Mouse (Mus musculus) midbrain, embryonic 11.5 days (tissue): Measurements from ENCODE around the gene Wdr95. TPM values are rescaled to one million over a fixed set of nuclear protein-coding genes. Genes with fewer than 3 reads are reported as not detected.

Experiments used
- ATAC-seq: fragments of 200-750 bp; cut with Nextera tagmentation; 2 replicates; pipeline ENCODE4 v1.8.0; 2017; ENCODE audit warnings: moderate TSS enrichment, moderate library complexity; ENCODE audit not compliant: low FRiP score
- DNase-seq: peaks from one replicate; pipeline ENCODE4 v3.0.0; 2015; ENCODE audit warnings: low spot score; ENCODE audit errors: missing footprints
- H3K27ac ChIP-seq: fragments of 300-500 bp; sonication (generic); 2 replicates; pipeline ENCODE4 v1.5.1; 2014; ENCODE audit warnings: low read depth, low read length
- H3K27me3 ChIP-seq: fragments of 300-500 bp; sonication (generic); 2 replicates; pipeline ENCODE4 v1.6.1; 2014; ENCODE audit warnings: mild to moderate bottlenecking, low read length, moderate library complexity, mixed read lengths; ENCODE audit not compliant: control insufficient read depth, insufficient read depth
- H3K36me3 ChIP-seq: fragments of 300-500 bp; sonication (generic); 2 replicates; pipeline ENCODE4 v1.6.1; 2014; ENCODE audit warnings: mild to moderate bottlenecking, low read length, moderate library complexity, mixed read lengths; ENCODE audit not compliant: control insufficient read depth, insufficient read depth
- H3K4me1 ChIP-seq: fragments of 300-500 bp; sonication (generic); 2 replicates; pipeline ENCODE4 v1.6.1; 2014; ENCODE audit warnings: low read length; ENCODE audit not compliant: control insufficient read depth, insufficient read depth
- H3K4me2 ChIP-seq: fragments of 300-500 bp; sonication (generic); 2 replicates; pipeline ENCODE4 v1.6.1; 2014; ENCODE audit warnings: mild to moderate bottlenecking, moderate library complexity
- H3K4me3 ChIP-seq: fragments of 300-500 bp; sonication (generic); 2 replicates; pipeline ENCODE4 v1.5.1; 2014; ENCODE audit warnings: low read depth, low read length
- H3K9ac ChIP-seq: fragments of 300-500 bp; sonication (generic); 2 replicates; pipeline ENCODE4 v1.6.1; 2014; ENCODE audit warnings: low read length
- H3K9me3 ChIP-seq: fragments of 300-500 bp; sonication (generic); 2 replicates; pipeline ENCODE4 v1.6.1; 2016; ENCODE audit warnings: low read length; ENCODE audit not compliant: control insufficient read depth
- WGBS: fragments of 180-500 bp; shearing (Covaris S2); extraction: QIAGEN DNeasy Blood & Tissue Kit; methylation state at CpG from one replicate; pipeline ENCODE4 v1.1.7; 2014; 5-methylcytosine and 5-hydroxymethylcytosine counted together
- polyA plus RNA-seq: library from polyadenylated mRNA; unstranded; fragments of >200 nt; fragmentation: Nextera tagmentation; extraction: Ambion mirVana; gene quantifications from 2 replicates; pipeline ENCODE4 v1.2.1, GENCODE M21; 2014

Gene Wdr95
- polyA plus RNA-seq, 1 experiment from 2014 or later, result 0.08 TPM

DNA sequence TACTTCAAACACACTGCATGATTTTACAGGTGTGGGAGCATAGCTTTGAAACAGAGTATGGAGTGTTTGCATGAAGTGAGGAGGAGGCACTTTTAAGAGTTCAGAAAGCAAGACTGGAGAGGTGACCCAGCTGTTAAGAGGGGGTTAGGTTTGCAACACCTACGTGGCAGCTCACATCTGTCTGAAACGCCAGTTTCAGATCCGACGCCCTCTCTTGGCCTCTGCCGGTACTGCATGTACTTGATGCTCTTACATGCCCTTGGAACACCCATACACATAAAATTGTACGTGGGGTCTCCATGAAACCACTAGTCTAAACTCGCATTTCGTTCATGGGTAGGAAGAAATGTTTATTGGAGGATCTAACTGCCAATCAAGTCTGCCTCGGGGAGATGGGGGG, 24.3 kb downstream of the Wdr95 start:
- WGBS, result 47% methylated on average over 9 of the region's 9 CpGs
- no peaks in the 10 kb centered on the region for H3K4me1 ChIP-seq
- no peak for ATAC-seq

DNA sequence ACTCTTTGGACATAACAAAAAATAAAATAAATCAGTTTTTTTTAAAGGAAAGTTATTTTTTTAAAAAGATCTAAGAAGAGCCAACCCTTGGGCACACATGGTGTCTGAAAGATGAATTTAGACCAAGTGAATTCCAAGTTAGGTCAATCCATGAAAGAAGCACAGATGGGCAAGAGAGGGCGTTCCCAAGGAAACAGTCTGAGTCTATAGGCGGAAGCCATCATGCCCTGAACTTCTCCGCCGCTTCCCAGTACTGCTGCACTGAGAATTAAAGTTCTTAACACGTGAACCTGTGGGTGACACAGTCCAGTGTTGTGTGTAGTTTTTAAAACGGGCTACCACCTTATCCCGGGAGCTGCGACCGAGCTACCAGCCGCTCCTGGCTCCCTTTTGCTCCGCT, 24.9 kb downstream of the Wdr95 start:
- Histone ChIP-seq H3K9me3 (no peaks in the 10 kb centered on the region), H3K4me1 (no peaks in the 10 kb centered on the region), H3K4me3 (no peak overlapping the region), H3K36me3 (no peaks in the 10 kb centered on the region), H3K9ac (no peak overlapping the region), H3K27ac (no peak overlapping the region), H3K27me3 (no peaks in the 10 kb centered on the region), H3K4me2 (no peak overlapping the region)
- ATAC-seq (no peak), DNase-seq (no peak)
- WGBS, result 93% methylated on average over 11 of the region's 11 CpGs

More for the DNA sequence above, 24.3 kb downstream of the Wdr95 start:
- no peak overlapping the region for H3K27ac ChIP-seq
- H3K4me3 ChIP-seq, result no peak overlapping the region
- H3K36me3 ChIP-seq, result no peaks in the 10 kb centered on the region
- H3K4me2 ChIP-seq, result no peak overlapping the region
- H3K9me3 ChIP-seq, result no peaks in the 10 kb centered on the region
- DNase-seq, result peak; percentile 82
- H3K9ac ChIP-seq, result no peak overlapping the region
- no peaks in the 10 kb centered on the region for H3K27me3 ChIP-seq

DNA sequence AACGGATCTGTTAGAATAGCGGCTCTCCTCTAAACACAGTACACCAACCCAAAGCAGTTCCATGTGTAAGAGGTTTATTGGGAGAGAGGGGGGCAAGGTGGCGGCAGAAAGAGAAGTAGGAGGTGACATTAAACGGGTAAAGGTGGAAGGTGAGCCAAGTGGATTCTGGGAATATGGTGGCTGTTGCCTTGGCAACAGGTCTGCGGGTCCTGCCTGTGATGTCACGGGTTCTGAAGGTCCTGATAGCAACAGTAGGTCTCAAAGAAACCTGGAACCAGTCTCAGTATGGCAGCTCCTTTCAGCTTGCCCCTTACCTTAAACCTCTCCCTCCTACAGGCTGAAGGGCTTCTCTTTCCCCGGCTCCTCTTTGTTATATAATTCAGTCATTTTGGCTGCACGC, 25.9 kb downstream of the Wdr95 start:
- DNase-seq (peak; percentile 35), ATAC-seq (no peak)
- H3K36me3 ChIP-seq, result no peaks in the 10 kb centered on the region
- no peak overlapping the region for H3K27ac ChIP-seq
- H3K27me3 ChIP-seq, result no peaks in the 10 kb centered on the region
- H3K4me2 ChIP-seq, result no peak overlapping the region
- H3K9ac ChIP-seq, result no peak overlapping the region
- 89% methylated on average over 8 of the region's 8 CpGs for WGBS
- no peaks in the 10 kb centered on the region for H3K9me3 ChIP-seq
- no peak overlapping the region for H3K4me3 ChIP-seq
- H3K4me1 ChIP-seq, result no peaks in the 10 kb centered on the region

DNA sequence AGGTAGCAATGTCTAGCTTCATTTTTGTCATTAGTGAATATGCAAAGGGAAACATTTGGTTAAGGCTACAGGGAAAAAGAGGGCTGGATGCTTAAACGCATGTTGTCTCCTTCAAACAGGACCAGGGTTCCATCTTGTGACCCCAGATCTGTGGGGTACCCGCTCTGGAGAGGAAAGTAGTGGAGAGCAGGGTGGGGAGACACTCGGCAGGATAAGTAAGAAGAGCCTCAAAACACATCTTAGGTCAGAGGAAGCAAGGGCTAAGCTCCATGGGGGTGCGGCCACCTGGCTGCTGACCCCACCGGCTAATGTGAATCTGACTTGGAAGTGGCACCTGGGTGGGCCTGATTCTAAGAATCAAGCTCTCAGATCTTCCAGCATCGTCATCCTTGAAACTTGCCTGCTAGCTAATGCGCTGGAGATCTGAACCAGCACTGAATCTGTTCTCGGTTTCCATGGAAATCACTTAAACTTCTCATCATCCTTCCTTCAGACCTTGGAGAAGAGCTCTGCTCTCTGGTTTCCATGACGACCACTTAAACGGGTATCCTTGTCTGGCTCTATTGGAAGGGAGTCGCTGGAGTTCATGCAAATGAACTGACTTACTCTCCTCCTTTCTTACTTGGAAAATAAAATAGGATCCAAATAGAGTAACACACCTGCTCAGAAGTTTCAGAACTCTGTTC, 32.6 kb downstream of the Wdr95 start:
- ATAC-seq, result peak; percentile 72; the same call in 1 of the 2 replicates

DNA sequence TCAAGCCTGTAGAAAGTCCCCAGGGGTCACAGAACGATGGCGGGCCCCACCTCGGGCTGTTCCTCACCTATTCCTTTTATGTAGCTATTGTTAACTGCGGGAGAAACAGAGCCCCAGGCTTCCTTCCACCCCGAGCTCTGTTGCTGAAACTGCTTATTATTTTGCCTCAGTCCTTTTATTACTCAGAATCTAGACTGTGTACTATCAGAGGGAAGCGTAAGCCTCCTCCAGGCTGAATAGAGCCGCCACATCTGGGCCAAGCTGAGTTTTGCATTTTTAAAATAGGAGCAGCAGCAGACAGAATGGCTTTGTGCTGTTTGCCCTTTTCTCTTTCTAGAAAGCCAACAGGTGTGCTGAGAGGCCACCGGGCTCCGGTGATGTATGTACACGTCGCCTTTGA, 37.5 kb downstream of the Wdr95 start:
- 48% methylated on average over 11 of the region's 11 CpGs for WGBS

More for the DNA sequence above, 32.6 kb downstream of the Wdr95 start:
- H3K9me3 ChIP-seq, result no peaks in the 10 kb centered on the region
- peaks cover 10% of the 10 kb centered on the region; the same call in 1 of the 2 replicates for H3K4me1 ChIP-seq
- H3K27ac ChIP-seq, result no peak overlapping the region
- no peak overlapping the region for H3K4me2 ChIP-seq
- 33% methylated on average over 11 of the region's 11 CpGs for WGBS
- no peak overlapping the region for H3K9ac ChIP-seq
- no peaks in the 10 kb centered on the region for H3K27me3 ChIP-seq
- no peak overlapping the region for H3K4me3 ChIP-seq
- DNase-seq, result peak; percentile 81
- no peaks in the 10 kb centered on the region for H3K36me3 ChIP-seq

DNA sequence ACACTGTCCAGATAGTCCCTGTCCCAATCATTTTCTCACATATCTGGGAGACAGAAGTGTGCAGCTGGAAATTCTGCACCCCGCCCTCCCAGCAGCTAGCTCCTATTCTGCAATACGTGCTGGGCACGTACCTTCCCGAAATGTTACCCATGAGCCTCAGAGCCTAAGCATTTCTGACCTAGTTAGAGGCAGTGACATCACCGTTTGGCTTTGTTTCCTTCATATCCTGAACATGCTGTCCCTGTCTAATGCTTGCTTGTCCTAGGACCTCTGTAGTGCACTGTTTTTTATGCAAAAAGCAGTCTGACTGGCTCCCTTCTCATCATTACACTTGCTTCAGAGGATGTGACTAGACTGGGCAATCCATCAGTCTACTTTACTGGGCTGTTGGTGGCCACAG, 38.5 kb downstream of the Wdr95 start:
- no peaks in the 10 kb centered on the region; the same call in 1 of the 2 replicates for H3K4me1 ChIP-seq
- H3K4me2 ChIP-seq, result no peak overlapping the region
- no peak overlapping the region for H3K9ac ChIP-seq
- WGBS, result 85% methylated on average over 5 of the region's 5 CpGs
- no peaks in the 10 kb centered on the region for H3K27me3 ChIP-seq
- no peak for DNase-seq
- H3K9me3 ChIP-seq, result no peaks in the 10 kb centered on the region
- no peak overlapping the region for H3K27ac ChIP-seq
- no peak for ATAC-seq
- H3K36me3 ChIP-seq, result no peaks in the 10 kb centered on the region
- H3K4me3 ChIP-seq, result no peak overlapping the region

More for the DNA sequence above, 37.5 kb downstream of the Wdr95 start:
- no peaks in the 10 kb centered on the region for H3K36me3 ChIP-seq
- H3K4me1 ChIP-seq, result peaks cover 6% of the 10 kb centered on the region; the same call in 1 of the 2 replicates
- H3K27me3 ChIP-seq, result no peaks in the 10 kb centered on the region
- H3K9ac ChIP-seq, result no peak overlapping the region
- H3K27ac ChIP-seq, result no peak overlapping the region
- DNase-seq (peak; percentile 81), ATAC-seq (no peak)
- no peaks in the 10 kb centered on the region for H3K9me3 ChIP-seq
- no peak overlapping the region for H3K4me3 ChIP-seq
- H3K4me2 ChIP-seq, result no peak overlapping the region

DNA sequence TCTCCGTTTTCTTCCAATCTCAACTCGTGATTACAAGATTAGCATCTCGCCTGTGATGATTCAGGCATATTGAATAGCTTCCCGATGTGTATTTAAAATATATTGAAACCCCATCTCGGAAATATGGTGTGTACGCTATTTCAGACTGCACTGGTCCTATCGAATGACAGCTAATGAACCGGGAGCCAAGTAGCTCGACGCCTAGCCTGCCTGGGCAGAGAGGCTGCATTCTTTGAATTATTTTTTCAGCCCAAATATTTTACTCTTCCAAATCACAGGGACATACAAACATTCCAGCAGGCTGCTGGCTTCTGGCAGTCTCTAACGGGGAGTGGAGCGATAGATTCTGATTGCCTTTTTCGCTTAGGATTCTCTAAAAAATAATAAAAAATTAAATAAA, 40.5 kb downstream of the Wdr95 start:
- no peaks in the 10 kb centered on the region; the same call in 1 of the 2 replicates for H3K4me1 ChIP-seq
- WGBS, result 83% methylated on average over 13 of the region's 13 CpGs
- no peak overlapping the region for H3K27ac ChIP-seq
- DNase-seq (no peak), ATAC-seq (no peak)
- H3K27me3 ChIP-seq, result no peaks in the 10 kb centered on the region
- H3K4me2 ChIP-seq, result no peak overlapping the region
- no peaks in the 10 kb centered on the region for H3K36me3 ChIP-seq
- no peaks in the 10 kb centered on the region for H3K9me3 ChIP-seq
- no peak overlapping the region for H3K4me3 ChIP-seq
- H3K9ac ChIP-seq, result no peak overlapping the region

DNA sequence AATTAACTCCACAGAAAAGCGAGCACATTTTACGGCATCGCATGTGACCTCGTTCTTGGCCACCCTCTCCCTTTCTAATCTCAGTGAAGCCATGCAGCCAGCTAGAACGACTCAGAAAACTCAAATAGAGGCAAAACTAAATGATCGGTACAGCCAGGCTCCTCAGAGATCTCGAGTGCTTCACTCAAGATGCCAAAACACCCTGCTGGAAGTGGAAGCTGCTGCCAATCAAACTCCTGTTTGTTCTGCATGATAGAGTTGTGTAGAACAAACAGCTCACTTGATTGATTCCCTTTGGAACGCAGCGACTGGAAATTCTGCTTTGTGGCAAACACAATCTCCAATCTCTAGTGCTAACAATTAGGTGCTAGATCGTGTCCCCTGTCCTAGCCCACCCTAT, 48.5 kb downstream of the Wdr95 start:
- WGBS, result 63% methylated on average over 10 of the region's 10 CpGs

DNA sequence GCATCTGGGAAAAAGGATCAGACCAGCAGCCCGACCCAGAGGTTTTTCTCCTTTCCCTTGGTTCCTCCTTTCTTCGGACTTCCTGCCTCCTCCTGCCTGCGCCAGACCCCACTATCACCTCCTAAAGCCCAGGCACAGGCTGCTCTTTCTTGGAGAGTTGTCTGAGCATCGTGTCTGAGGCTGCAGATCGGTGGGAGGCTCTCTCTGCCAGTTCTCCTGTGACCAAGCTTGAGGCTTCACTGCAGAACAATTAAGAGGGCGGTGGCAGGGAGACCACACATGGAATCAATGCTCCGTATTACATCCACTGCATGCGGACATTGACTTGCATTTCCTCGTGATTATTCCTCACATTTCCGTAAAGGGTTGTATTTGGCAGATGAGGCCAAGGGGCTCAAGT, 49.0 kb downstream of the Wdr95 start:
- Histone ChIP-seq H3K36me3 (no peaks in the 10 kb centered on the region), H3K27me3 (no peaks in the 10 kb centered on the region), H3K4me2 (no peak overlapping the region), H3K9me3 (no peaks in the 10 kb centered on the region), H3K9ac (peak overlapping the region; percentile 12; the same call in 1 of the 2 replicates), H3K4me3 (no peak overlapping the region), H3K4me1 (no peaks in the 10 kb centered on the region), H3K27ac (no peak overlapping the region; the same call in 1 of the 2 replicates)
- DNase-seq, result peak; percentile 86
- no peak for ATAC-seq
- 37% methylated on average over 10 of the region's 10 CpGs for WGBS

More for the DNA sequence above, 48.5 kb downstream of the Wdr95 start:
- Histone ChIP-seq H3K9ac (no peak overlapping the region), H3K36me3 (no peaks in the 10 kb centered on the region), H3K9me3 (no peaks in the 10 kb centered on the region), H3K4me2 (no peak overlapping the region), H3K27me3 (no peaks in the 10 kb centered on the region), H3K4me1 (no peaks in the 10 kb centered on the region), H3K27ac (no peak overlapping the region), H3K4me3 (no peak overlapping the region)
- no peak for DNase-seq
- ATAC-seq, result no peak
